Mouse (Mus musculus) cerebellum, adult 2 months (tissue): ENCODE measurements around the gene Selenof.

ENCODE experiments used
- CTCF ChIP-seq: fragments of 200-500 bp; IDR thresholded peaks from 2 replicates; pipeline ENCODE4 v1.5.1; 2011; ENCODE audit warnings: low read depth, mild to moderate bottlenecking, control low read depth, low read length, moderate library complexity, borderline replicate concordance; ENCODE audit not compliant: insufficient read depth
- POLR2A ChIP-seq: fragments of 200-500 bp; IDR thresholded peaks from 2 replicates; pipeline ENCODE4 v1.6.1; 2011; ENCODE audit warnings: low read length, control low read depth, borderline replicate concordance; ENCODE audit not compliant: insufficient read depth

GRCm38 (mm10) chr3:144579796-144580195 lies 9.7 kb downstream of the Selenof start:
- TF ChIP-seq POLR2A (no peak), CTCF (no peak)
